Mouse (Mus musculus): ENCODE data around the gene Gcc2. TPM values are rescaled to one million over a fixed set of nuclear protein-coding genes. Genes with fewer than 3 reads are reported as not detected.
"Not testable (repeated sequence)": the region's sequence is repeated elsewhere in the genome, so short reads cannot be mapped to it uniquely, and the experiment has no call there.

Gene Gcc2
- polyA plus RNA-seq, 1 experiment from 2014 or later = 82.3 TPM

GRCm38 (mm10) chr10:58233054-58233739, 22.1 kb upstream of the Gcc2 start:
- not testable (repeated sequence) for H3K4me3 ChIP-seq (replicated peaks); H3K4me2 ChIP-seq; H3K9ac ChIP-seq (replicated peaks); H3K4me1 ChIP-seq; H3K27ac ChIP-seq (replicated peaks); H3K36me3 ChIP-seq; H3K27me3 ChIP-seq (replicated peaks)
- 77% methylated on average over 10 of the region's 10 CpGs for WGBS
- peaks cover 15% of the 10 kb centered on the region for H3K9me3 ChIP-seq (replicated peaks)
- peak; percentile 49 for ATAC-seq (ENCODE audit: low FRiP score)

- not testable (repeated sequence) for H3K4me1 ChIP-seq; H3K9ac ChIP-seq (replicated peaks); H3K4me3 ChIP-seq (replicated peaks); H3K4me2 ChIP-seq; H3K27me3 ChIP-seq (replicated peaks); H3K36me3 ChIP-seq; H3K27ac ChIP-seq (replicated peaks)
- ATAC-seq (ENCODE audit: low FRiP score) = peak; percentile 22
- peaks cover 18% of the 10 kb centered on the region for H3K9me3 ChIP-seq (replicated peaks)
Measured at GRCm38 (mm10) chr10:58233740-58234121, 21.6 kb upstream of the Gcc2 start.

- WGBS = 87% methylated on average over 4 of the region's 4 CpGs
- not testable (repeated sequence) for H3K27ac ChIP-seq (replicated peaks); H3K9ac ChIP-seq (replicated peaks); ATAC-seq (ENCODE audit: low FRiP score); H3K4me2 ChIP-seq; H3K4me1 ChIP-seq; H3K27me3 ChIP-seq (replicated peaks); H3K36me3 ChIP-seq; H3K4me3 ChIP-seq (replicated peaks)
- H3K9me3 ChIP-seq (replicated peaks) = peaks cover 22% of the 10 kb centered on the region
Measured at GRCm38 (mm10) chr10:58234985-58235384, 20.3 kb upstream of the Gcc2 start.

- H3K4me2 ChIP-seq = no peak within 1 kb of the TSS
- 88% methylated on average over 10 of the region's 10 CpGs for WGBS
- no peak for ATAC-seq (ENCODE audit: low FRiP score)
- no peaks in the 10 kb centered on the region for H3K36me3 ChIP-seq
- H3K4me1 ChIP-seq = no peaks in the 10 kb centered on the region
- H3K27me3 ChIP-seq (replicated peaks) = no peaks in the 10 kb centered on the region
- peaks cover 18% of the 10 kb centered on the region for H3K9me3 ChIP-seq (replicated peaks)
- H3K4me3 ChIP-seq (replicated peaks) = no peak within 1 kb of the TSS
- H3K9ac ChIP-seq (replicated peaks) = no peak within 1 kb of the TSS
- H3K27ac ChIP-seq (replicated peaks) = no peak within 1 kb of the TSS
Measured at GRCm38 (mm10) chr10:58236613-58237012, 18.7 kb upstream of the Gcc2 start, which contains the start of gene Gm4981. Gene Gm4981 (minus strand): TSS chr10:58236701.

- ATAC-seq (ENCODE audit: low FRiP score) = peak; percentile 84; the same call in 1 of the 2 replicates
- not testable (repeated sequence) for H3K36me3 ChIP-seq; H3K27me3 ChIP-seq (replicated peaks); H3K9me3 ChIP-seq (replicated peaks); H3K4me1 ChIP-seq; H3K4me2 ChIP-seq; H3K4me3 ChIP-seq (replicated peaks); H3K9ac ChIP-seq (replicated peaks); H3K27ac ChIP-seq (replicated peaks)
- WGBS = 87% methylated on average over 8 of the region's 8 CpGs
Measured at GRCm38 (mm10) chr10:58238984-58239740, 16.1 kb upstream of the Gcc2 start.

- H3K4me2 ChIP-seq = no peak overlapping the region
- H3K4me3 ChIP-seq (replicated peaks) = no peak overlapping the region
- H3K36me3 ChIP-seq = no peaks in the 10 kb centered on the region
- H3K27ac ChIP-seq (replicated peaks) = no peak overlapping the region
- H3K9ac ChIP-seq (replicated peaks) = no peak overlapping the region
- peaks cover 4% of the 10 kb centered on the region for H3K4me1 ChIP-seq
- H3K9me3 ChIP-seq (replicated peaks) = no peaks in the 10 kb centered on the region
- no peak for ATAC-seq (ENCODE audit: low FRiP score)
- 0 out of 2 replicates have a peak, but pooled peaks cover 3% of the 10 kb centered on the region for H3K27me3 ChIP-seq (replicated peaks)
- WGBS = 17% methylated on average over 1 of the region's 1 CpGs
Measured at GRCm38 (mm10) chr10:58249535-58249934, 5.8 kb upstream of the Gcc2 start.

GRCm38 (mm10) chr10:58254635-58255175, 592 bp upstream of the Gcc2 start:
- Histone ChIP-seq H3K27me3 (replicated peaks) (0 out of 2 replicates have a peak, but pooled peaks cover 3% of the 10 kb centered on the region), H3K4me1 (peaks cover 18% of the 10 kb centered on the region), H3K36me3 (peaks cover 8% of the 10 kb centered on the region), H3K27ac (replicated peaks) (no peak overlapping the region; the same call in 1 of the 2 replicates), H3K4me2 (peak overlapping the region; percentile 59), H3K4me3 (replicated peaks) (peak overlapping the region; percentile 88), H3K9me3 (replicated peaks) (no peaks in the 10 kb centered on the region), H3K9ac (replicated peaks) (peak overlapping the region; percentile 86)
- ATAC-seq (ENCODE audit: low FRiP score) = peak; percentile 26
- 26% methylated on average over 6 of the region's 6 CpGs for WGBS

- Histone ChIP-seq H3K27me3 (replicated peaks) (0 out of 2 replicates have a peak, but pooled peaks cover 3% of the 10 kb centered on the region), H3K9ac (replicated peaks) (peak overlapping the region; percentile 86), H3K9me3 (replicated peaks) (no peaks in the 10 kb centered on the region), H3K36me3 (peaks cover 16% of the 10 kb centered on the region), H3K4me1 (peaks cover 18% of the 10 kb centered on the region), H3K27ac (replicated peaks) (peak overlapping the region; percentile 82; the same call in 1 of the 2 replicates), H3K4me3 (replicated peaks) (peak overlapping the region; percentile 88), H3K4me2 (peak overlapping the region; percentile 59)
- no peak for ATAC-seq (ENCODE audit: low FRiP score)
- 5% methylated on average over 4 of the region's 4 CpGs for WGBS
Measured at GRCm38 (mm10) chr10:58255954-58256353, 657 bp downstream of the Gcc2 start.

GRCm38 (mm10) chr10:58258466-58258865, 3.2 kb downstream of the Gcc2 start:
- Histone ChIP-seq H3K27ac (replicated peaks) (no peak overlapping the region), H3K4me2 (no peak overlapping the region), H3K4me1 (peaks cover 18% of the 10 kb centered on the region), H3K36me3 (peaks cover 28% of the 10 kb centered on the region), H3K4me3 (replicated peaks) (no peak overlapping the region), H3K9me3 (replicated peaks) (no peaks in the 10 kb centered on the region), H3K9ac (replicated peaks) (no peak overlapping the region), H3K27me3 (replicated peaks) (no peaks in the 10 kb centered on the region)
- ATAC-seq (ENCODE audit: low FRiP score) = no peak
- WGBS = 84% methylated on average over 5 of the region's 5 CpGs

- no peak overlapping the region for H3K27ac ChIP-seq (replicated peaks)
- no peak for ATAC-seq (ENCODE audit: low FRiP score)
- peaks cover 56% of the 10 kb centered on the region for H3K36me3 ChIP-seq
- no peak overlapping the region for H3K4me3 ChIP-seq (replicated peaks)
- H3K4me1 ChIP-seq = no peaks in the 10 kb centered on the region
- no peaks in the 10 kb centered on the region for H3K9me3 ChIP-seq (replicated peaks)
- H3K27me3 ChIP-seq (replicated peaks) = no peaks in the 10 kb centered on the region
- H3K4me2 ChIP-seq = no peak overlapping the region
- no peak overlapping the region for H3K9ac ChIP-seq (replicated peaks)
- WGBS = 96% methylated on average over 7 of the region's 7 CpGs
Measured at GRCm38 (mm10) chr10:58282238-58282637, 26.9 kb downstream of the Gcc2 start.

GRCm38 (mm10) chr10:58290742-58291141, 35.4 kb downstream of the Gcc2 start:
- 94% methylated on average over 3 of the region's 3 CpGs for WGBS
- no peak overlapping the region for H3K9ac ChIP-seq (replicated peaks)
- no peak for ATAC-seq (ENCODE audit: low FRiP score)
- H3K9me3 ChIP-seq (replicated peaks) = no peaks in the 10 kb centered on the region
- H3K27ac ChIP-seq (replicated peaks) = no peak overlapping the region
- H3K4me1 ChIP-seq = no peaks in the 10 kb centered on the region
- no peak overlapping the region for H3K4me3 ChIP-seq (replicated peaks)
- H3K4me2 ChIP-seq = no peak overlapping the region
- H3K27me3 ChIP-seq (replicated peaks) = no peaks in the 10 kb centered on the region
- peaks cover 83% of the 10 kb centered on the region for H3K36me3 ChIP-seq

GRCm38 (mm10) chr10:58294246-58294645, 38.9 kb downstream of the Gcc2 start:
- Histone ChIP-seq H3K36me3 (peaks cover 89% of the 10 kb centered on the region), H3K27ac (replicated peaks) (no peak overlapping the region), H3K4me1 (no peaks in the 10 kb centered on the region), H3K9ac (replicated peaks) (no peak overlapping the region), H3K4me2 (no peak overlapping the region), H3K9me3 (replicated peaks) (no peaks in the 10 kb centered on the region), H3K27me3 (replicated peaks) (no peaks in the 10 kb centered on the region), H3K4me3 (replicated peaks) (no peak overlapping the region)
- WGBS = 94% methylated on average over 3 of the region's 3 CpGs
- ATAC-seq (ENCODE audit: low FRiP score) = no peak

Data from neural tube, embryonic 15.5 days (tissue).